Mouse (Mus musculus): ENCODE data around the gene Saysd1. TPM values are rescaled to one million over a fixed set of nuclear protein-coding genes. Genes with fewer than 3 reads are reported as not detected.

The Saysd1 gene
- 16.8 TPM for polyA plus RNA-seq (2017; shearing (Covaris generic))

GRCm38 (mm10) chr14:20138484-20139355 is at the start of gene Saysd1:
Gene Saysd1, minus strand, starts transcription at chr14:20138534.

GRCm38 (mm10) chr14:20181466-20181921 is 43.2 kb upstream of the Saysd1 start, which contains the start of gene Kcnk5:
Gene Kcnk5, minus strand, starts transcription at chr14:20181809.

Other genes starting within 250 kb of the Saysd1 start
- gene Gng2, start 160.9 kb downstream of the Saysd1 start, polyA plus RNA-seq (2017; shearing (Covaris generic)): 72.8 TPM
- gene Kcnk5, start 43.3 kb upstream of the Saysd1 start, polyA plus RNA-seq (2017; shearing (Covaris generic)): 11.1 TPM
- gene Kcnk16, start 130.7 kb upstream of the Saysd1 start, polyA plus RNA-seq (2017; shearing (Covaris generic)): not detected
- 12.5 TPM for gene Nudt13, start 156.2 kb upstream of the Saysd1 start, polyA plus RNA-seq (2017; shearing (Covaris generic))
- gene Ecd, start 209.6 kb upstream of the Saysd1 start, polyA plus RNA-seq (2017; shearing (Covaris generic)): 31.6 TPM
- gene Fam149b, start 209.6 kb upstream of the Saysd1 start, polyA plus RNA-seq (2017; shearing (Covaris generic)): 41.4 TPM